Mouse (Mus musculus): ENCODE data around the gene Akap2.
A peak's percentile ranks its signal among the peaks of the same experiment; 100 is the strongest.

Akap2 gene

GRCm38 (mm10) chr4:57717354-57717753, at the start of gene Akap2:
Gene Akap2 (plus strand): TSS chr4:57717657.
- DNase-seq (ENCODE audit: inconsistent age in 2 of 2, low spot score in 1 of 2), result no peak

- DNase-seq (ENCODE audit: inconsistent age in 2 of 2, low spot score in 1 of 2), result peak; percentile 57 to 83
These were observed 46.5 kb upstream of the Akap2 start for GRCm38 (mm10) chr4:57670813-57671469.

GRCm38 (mm10) chr4:57672541-57672940, 44.9 kb upstream of the Akap2 start:
- DNase-seq (ENCODE audit: inconsistent age in 2 of 2, low spot score in 1 of 2), result peak; percentile 60 to 81

- DNase-seq (ENCODE audit: inconsistent age in 2 of 2, low spot score in 1 of 2), result peak; percentile 91 to 98
These were observed 44.2 kb upstream of the Akap2 start for GRCm38 (mm10) chr4:57672996-57673906.

- no peak for DNase-seq (ENCODE audit: inconsistent age in 2 of 2, low spot score in 1 of 2)
These were observed 43.1 kb upstream of the Akap2 start for GRCm38 (mm10) chr4:57674351-57674750.

GRCm38 (mm10) chr4:57675387-57675786, 42.1 kb upstream of the Akap2 start:
- DNase-seq (ENCODE audit: inconsistent age in 2 of 2, low spot score in 1 of 2), result peak; percentile 77 to 84

GRCm38 (mm10) chr4:57677916-57678315, 39.5 kb upstream of the Akap2 start:
- DNase-seq (ENCODE audit: inconsistent age in 2 of 2, low spot score in 1 of 2), result no peak

GRCm38 (mm10) chr4:57678991-57679457, 38.4 kb upstream of the Akap2 start:
- DNase-seq (ENCODE audit: inconsistent age in 2 of 2, low spot score in 1 of 2), result peak; percentile 27 to 50

- DNase-seq (ENCODE audit: inconsistent age in 2 of 2, low spot score in 1 of 2), result no peak
These were observed 37.3 kb upstream of the Akap2 start for GRCm38 (mm10) chr4:57680186-57680585.

GRCm38 (mm10) chr4:57681511-57681910, 35.9 kb upstream of the Akap2 start:
- DNase-seq (ENCODE audit: inconsistent age in 2 of 2, low spot score in 1 of 2), result peak in 1 of 2 experiments; percentile 52

- no peak for DNase-seq (ENCODE audit: inconsistent age in 2 of 2, low spot score in 1 of 2)
These were observed 35.1 kb upstream of the Akap2 start for GRCm38 (mm10) chr4:57682341-57682740.

- no peak for DNase-seq (ENCODE audit: inconsistent age in 2 of 2, low spot score in 1 of 2)
These were observed 34.5 kb upstream of the Akap2 start for GRCm38 (mm10) chr4:57682944-57683343.

- no peak for DNase-seq (ENCODE audit: inconsistent age in 2 of 2, low spot score in 1 of 2)
These were observed 32.7 kb upstream of the Akap2 start for GRCm38 (mm10) chr4:57684676-57685215.

GRCm38 (mm10) chr4:57686736-57687135, 30.7 kb upstream of the Akap2 start:
- DNase-seq (ENCODE audit: inconsistent age in 2 of 2, low spot score in 1 of 2), result no peak

- no peak for DNase-seq (ENCODE audit: inconsistent age in 2 of 2, low spot score in 1 of 2)
These were observed 29.9 kb upstream of the Akap2 start for GRCm38 (mm10) chr4:57687583-57687982.

- DNase-seq (ENCODE audit: inconsistent age in 2 of 2, low spot score in 1 of 2), result no peak
These were observed 29.3 kb upstream of the Akap2 start for GRCm38 (mm10) chr4:57688131-57688530.

GRCm38 (mm10) chr4:57690001-57690400, 27.5 kb upstream of the Akap2 start:
- DNase-seq (ENCODE audit: inconsistent age in 2 of 2, low spot score in 1 of 2), result peak in 1 of 2 experiments; percentile 48

GRCm38 (mm10) chr4:57690805-57691204, 26.7 kb upstream of the Akap2 start:
- no peak for DNase-seq (ENCODE audit: inconsistent age in 2 of 2, low spot score in 1 of 2)

- peak in 1 of 2 experiments; percentile 30 for DNase-seq (ENCODE audit: inconsistent age in 2 of 2, low spot score in 1 of 2)
These were observed 22.9 kb upstream of the Akap2 start for GRCm38 (mm10) chr4:57694356-57695136.

- no peak for DNase-seq (ENCODE audit: inconsistent age in 2 of 2, low spot score in 1 of 2)
These were observed 20.5 kb upstream of the Akap2 start for GRCm38 (mm10) chr4:57696955-57697354.
